Mouse (Mus musculus): Measurements from ENCODE around the gene Hnrnpk. TPM values are rescaled to one million over a fixed set of nuclear protein-coding genes. Genes with fewer than 3 reads are reported as not detected.

The Hnrnpk gene
- total RNA-seq, 2 experiments from 2014 or later: 547 to 571 TPM

Small RNA genes within 50 kb of the gene (microRNA-seq; reads per million reads assigned to microRNA genes)
- gene Mir7-1: 11.0 to 79.7 reads per million in 2 experiments

Other genes starting within 250 kb of the Hnrnpk start
- 10 to 100 TPM; 18.3 to 22.4 TPM for gene Idnk, start 245.7 kb downstream of the Hnrnpk start, total RNA-seq (2021)
- gene Ubqln1, start 187.7 kb downstream of the Hnrnpk start, total RNA-seq (2021): 10 to 100 TPM; 51.4 to 53.2 TPM
- gene Gkap1, start 127.6 kb downstream of the Hnrnpk start, total RNA-seq (2021): 10 to 100 TPM; 19.7 to 20.8 TPM
- gene Kif27, start 44.2 kb downstream of the Hnrnpk start, total RNA-seq (2021): under 1 TPM; 0.10 to 0.24 TPM
- 10 to 100 TPM; 12.7 to 13.7 TPM for gene 2210016F16Rik, start 18.1 kb downstream of the Hnrnpk start, total RNA-seq (2021)
- gene Rmi1, start 1.1 kb downstream of the Hnrnpk start, total RNA-seq (2021): 1 to 10 TPM; 9.5 to 9.6 TPM
- gene Slc28a3, start 207.5 kb upstream of the Hnrnpk start, total RNA-seq (2021): not detected